Mouse (Mus musculus): Measurements from ENCODE around the gene Nap1l2.
A peak's percentile ranks its signal among the peaks of the same experiment; 100 is the strongest.
"Not testable (repeated sequence)": the region's sequence is repeated elsewhere in the genome, so short reads cannot be mapped to it uniquely, and the experiment has no call there.

Gene Nap1l2

DNA sequence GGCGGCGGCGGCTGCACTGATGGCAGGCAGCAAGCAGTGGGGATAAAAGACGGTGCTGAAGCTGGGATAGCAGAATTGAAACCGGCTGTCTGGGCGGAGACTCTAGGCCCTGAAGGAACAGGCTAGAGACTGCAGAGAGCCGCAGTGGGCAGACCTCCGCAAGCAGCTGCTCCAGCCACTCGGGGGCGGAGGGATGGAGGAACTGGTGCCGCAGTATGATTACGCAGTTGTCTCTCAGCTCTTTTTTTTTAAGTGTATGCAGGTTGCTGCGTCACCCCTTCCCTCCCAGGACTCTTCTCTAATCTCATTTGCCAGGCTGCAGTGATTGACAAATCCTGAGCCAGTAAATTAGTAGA is at the start of gene Nap1l2:
Gene Nap1l2 (minus strand): TSS at position 210 of the 356 bp plus-strand sequence.
- peak; percentile 28 for DNase-seq (ENCODE audit: low read depth, low spot score)

GRCm38 (mm10) chrX:103215251-103215650 is 28.8 kb upstream of the Nap1l2 start:
- DNase-seq (ENCODE audit: low read depth, low spot score): no peak

DNA sequence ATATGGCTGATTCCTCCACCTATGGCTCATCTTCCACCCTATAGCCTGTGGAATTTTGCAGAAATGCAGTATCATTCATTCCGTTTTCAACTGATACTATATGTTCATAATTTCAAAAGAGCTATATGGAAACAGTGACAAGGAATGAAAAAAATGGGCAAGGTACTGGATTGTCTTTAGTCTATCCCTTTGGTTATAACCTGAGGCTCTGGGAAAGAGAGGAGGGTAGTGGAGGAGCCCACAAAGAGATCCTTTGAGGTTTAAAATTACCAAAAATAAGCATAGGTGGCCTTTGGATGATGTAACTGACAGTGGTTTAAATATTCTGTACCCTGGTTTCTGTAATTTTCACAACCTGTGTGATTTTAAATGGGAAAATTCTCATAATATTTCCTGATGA is 389 bp upstream of the Nap1l2 start:
- DNase-seq (ENCODE audit: low read depth, low spot score): no peak

- no peak for DNase-seq (ENCODE audit: low read depth, low spot score)
These were observed 534 bp downstream of the Nap1l2 start for GRCm38 (mm10) chrX:103185781-103186430.

GRCm38 (mm10) chrX:103183536-103183935 is 2.9 kb downstream of the Nap1l2 start:
- no peak for DNase-seq (ENCODE audit: low read depth, low spot score)

DNA sequence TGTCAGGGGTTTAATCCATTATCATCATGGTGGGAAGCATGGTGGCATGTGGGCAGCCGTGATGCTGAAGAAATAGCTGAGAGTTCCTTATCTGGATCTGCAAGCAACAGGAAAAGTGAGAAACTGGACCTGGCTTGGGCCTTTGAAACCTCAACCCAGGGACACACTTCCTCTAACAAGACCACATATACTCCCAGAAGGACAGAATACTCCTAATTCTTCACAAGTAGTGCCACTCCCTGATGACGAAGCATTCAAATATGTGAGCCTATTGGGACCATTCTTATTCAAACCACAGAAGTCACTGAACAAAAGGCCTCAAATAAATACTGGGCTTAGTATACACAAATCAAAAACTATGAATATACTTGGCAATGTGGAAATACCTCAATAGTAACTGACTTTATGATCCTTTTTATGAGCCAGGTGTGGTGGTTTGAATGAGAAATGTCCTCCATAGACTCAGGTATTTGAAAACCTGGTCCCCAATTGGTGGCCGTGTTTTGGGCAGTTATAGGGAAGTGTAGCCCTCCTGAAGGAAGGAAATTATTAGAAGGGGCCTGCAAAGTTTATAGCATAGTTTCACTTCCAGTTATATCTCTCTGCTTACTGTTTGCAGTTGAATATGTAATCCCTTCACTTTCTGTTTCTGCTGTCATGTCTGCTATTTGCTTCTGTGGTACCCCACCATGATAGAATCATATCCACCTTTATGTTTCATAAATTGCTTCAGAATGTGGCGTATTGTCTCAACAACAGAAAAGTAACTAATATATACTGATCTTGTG is 6.5 kb downstream of the Nap1l2 start:
- no peak for DNase-seq (ENCODE audit: low read depth, low spot score)

GRCm38 (mm10) chrX:103164948-103165605 is 21.4 kb downstream of the Nap1l2 start:
- not testable (repeated sequence) for DNase-seq (ENCODE audit: low read depth, low spot score)

DNA sequence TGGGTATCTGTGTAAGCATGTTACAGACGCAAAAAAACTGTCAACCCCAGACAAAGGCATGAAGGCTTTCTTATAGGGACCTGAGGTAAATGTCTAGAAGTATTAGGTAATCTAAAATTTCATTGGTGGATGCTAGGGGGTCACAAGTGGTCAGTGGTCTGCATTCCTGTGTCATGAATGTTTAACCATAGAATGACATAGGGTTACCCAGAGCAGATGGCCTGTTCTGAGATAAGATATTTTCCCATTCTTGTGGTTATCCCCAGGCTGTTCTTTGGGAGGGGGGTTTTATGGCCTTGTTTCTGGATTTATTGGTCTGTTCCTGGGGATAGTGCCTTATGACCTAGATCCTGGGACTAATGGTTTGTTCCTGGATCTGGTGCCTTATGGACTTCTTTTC is 30.3 kb downstream of the Nap1l2 start:
- DNase-seq (ENCODE audit: low read depth, low spot score): no peak

DNA sequence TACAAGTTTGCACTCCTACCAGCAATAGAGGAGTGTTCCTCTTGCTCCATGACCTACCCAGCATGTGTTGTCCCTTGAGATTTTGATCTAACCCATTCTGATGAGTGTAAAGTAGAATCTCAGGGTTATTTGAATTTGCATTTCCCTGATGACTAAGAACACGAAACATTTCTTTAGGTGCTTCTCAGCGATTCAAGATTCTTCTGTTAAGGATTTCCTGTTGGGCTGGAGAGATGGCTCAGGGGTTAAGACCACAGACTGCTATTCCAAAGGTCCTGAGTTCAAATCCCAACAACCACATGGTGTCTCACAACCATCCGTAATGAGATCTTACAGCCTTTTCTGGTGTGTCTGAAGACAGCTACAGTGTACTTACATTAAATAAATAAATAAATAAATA is 47.9 kb downstream of the Nap1l2 start:
- DNase-seq (ENCODE audit: low read depth, low spot score): no peak
